Mouse (Mus musculus) cerebellum, postnatal 25 days (tissue): ENCODE data around the gene Tmtc1.
A peak's percentile ranks its signal among the peaks of the same experiment; 100 is the strongest.

Experiments
- DNase-seq, 2 experiments: peaks; one replicate each; pipeline ENCODE4 v3.0.0; 2021; ENCODE audit warnings: mixed read lengths in 2 of 2

Gene Tmtc1

GRCm38 (mm10) chr6:148234105-148234828, 209.9 kb downstream of the Tmtc1 start:
- no peak for DNase-seq

GRCm38 (mm10) chr6:148227542-148227941, 216.6 kb downstream of the Tmtc1 start:
- no peak for DNase-seq

GRCm38 (mm10) chr6:148222686-148223085, 221.5 kb downstream of the Tmtc1 start:
- DNase-seq, result no peak

GRCm38 (mm10) chr6:148218235-148219076, 225.7 kb downstream of the Tmtc1 start:
- no peak for DNase-seq

- DNase-seq, result no peak
Measured at GRCm38 (mm10) chr6:148216752-148217151, 227.4 kb downstream of the Tmtc1 start.

- peak; percentile 42 to 63 for DNase-seq
Measured at GRCm38 (mm10) chr6:148214765-148215164, 229.4 kb downstream of the Tmtc1 start.

GRCm38 (mm10) chr6:148211897-148212680, 232.1 kb downstream of the Tmtc1 start, which contains the start of gene Ergic2:
TSS of gene Ergic2 (minus strand) at chr6:148212374.
- peak; percentile 96 to 98 for DNase-seq

GRCm38 (mm10) chr6:148211391-148211876, 232.8 kb downstream of the Tmtc1 start:
- DNase-seq, result no peak

- no peak for DNase-seq
Measured at GRCm38 (mm10) chr6:148207522-148207921, 236.7 kb downstream of the Tmtc1 start.

- DNase-seq, result no peak
Measured at GRCm38 (mm10) chr6:148205134-148205533, 239.1 kb downstream of the Tmtc1 start.

- DNase-seq, result no peak
Measured at GRCm38 (mm10) chr6:148199729-148200128, 244.5 kb downstream of the Tmtc1 start.

- no peak for DNase-seq
Measured at GRCm38 (mm10) chr6:148199177-148199576, 245.0 kb downstream of the Tmtc1 start.

- no peak for DNase-seq
Measured at GRCm38 (mm10) chr6:148193972-148194701, 250.1 kb downstream of the Tmtc1 start.

GRCm38 (mm10) chr6:148185694-148186093, 258.5 kb downstream of the Tmtc1 start:
- no peak for DNase-seq
